Mouse (Mus musculus) thymus, adult 2 months (tissue): ENCODE results near the gene Ccdc65.

ENCODE experiments used
- CTCF ChIP-seq: fragments of 200-500 bp; IDR thresholded peaks from 2 replicates; pipeline ENCODE4 v1.5.1; 2012; ENCODE audit warnings: mild to moderate bottlenecking, control low read depth, low read length, moderate library complexity, borderline replicate concordance; ENCODE audit not compliant: control insufficient read depth, poor library complexity, insufficient read depth; ENCODE audit errors: extremely low read depth
- POLR2A ChIP-seq: fragments of 200-500 bp; IDR thresholded peaks from 2 replicates; pipeline ENCODE4 v1.6.1; 2012; ENCODE audit warnings: mild to moderate bottlenecking, low read length, control low read depth, moderate library complexity; ENCODE audit not compliant: control insufficient read depth, poor library complexity, insufficient read depth; ENCODE audit errors: extremely low read depth

GRCm38 (mm10) chr15:98680660-98681059 is 27.3 kb upstream of the Ccdc65 start:
- no peak for TF ChIP-seq CTCF
- no peak for TF ChIP-seq POLR2A
